Mouse (Mus musculus) gastrocnemius, adult 2 months (tissue): ENCODE results near the gene Olfml1. TPM values are rescaled to one million over a fixed set of nuclear protein-coding genes. Genes with fewer than 3 reads are reported as not detected.

Experiments
- DNase-seq: peaks from one replicate; pipeline ENCODE4 v3.0.0; 2022
- H3K27ac ChIP-seq: fragments of 200-600 bp; 2 replicates; pipeline ENCODE4 v1.8.1; 2022; ENCODE audit warnings: mild to moderate bottlenecking
- H3K4me3 ChIP-seq: fragments of 200-600 bp; 2 replicates; pipeline ENCODE4 v1.8.1; 2022; ENCODE audit warnings: mild to moderate bottlenecking, moderate library complexity
- CTCF ChIP-seq: fragments of 200-600 bp; IDR thresholded peaks from 2 replicates; pipeline ENCODE4 v1.8.1; 2022; ENCODE audit warnings: antibody characterized with exemption, mild to moderate bottlenecking, moderate library complexity
- intact Hi-C: fragments of 180-260 bp; cut with DNase I; formaldehyde crosslinking; loops from one replicate; pipeline ENCODE4 v1.15.1; 2025
- total RNA-seq, 2 experiments: library from RNA; stranded (reverse); gene quantifications; 2 replicates each; pipeline ENCODE4 v1.2.3; 2021

The Olfml1 gene
- total RNA-seq, 2 experiments from 2014 or later: 2.0 to 2.6 TPM

- Histone ChIP-seq H3K4me3 (no peak overlapping the region), H3K27ac (no peak overlapping the region)
- intact Hi-C loops: no loop called here
- no peak for DNase-seq
- no peak for TF ChIP-seq CTCF
These were observed 61.1 kb downstream of the Olfml1 start for GRCm38 (mm10) chr7:107628383-107628782.

DNA sequence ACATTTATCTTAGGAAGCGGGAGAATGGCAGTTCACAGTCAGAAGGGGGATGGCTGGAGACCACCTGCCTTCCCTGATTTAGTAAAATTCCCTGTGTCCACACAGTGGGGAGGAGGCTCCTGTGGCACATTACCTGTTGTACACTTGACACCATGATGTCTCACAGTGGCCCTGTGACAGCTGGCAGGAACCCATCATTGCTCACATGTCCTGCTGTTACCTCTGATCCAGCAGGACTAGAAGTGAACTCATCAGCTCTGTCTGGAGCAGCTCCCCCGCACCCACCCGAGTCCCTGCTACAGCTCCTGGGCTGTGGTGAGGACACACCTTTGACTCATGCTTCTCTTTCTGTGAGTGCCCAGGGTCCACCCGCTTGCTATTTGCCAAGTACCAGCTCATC is 66.0 kb downstream of the Olfml1 start:
- peak; percentile 53 for DNase-seq
- intact Hi-C loops: no loop called here

GRCm38 (mm10) chr7:107637398-107637797 is 70.2 kb downstream of the Olfml1 start:
- DNase-seq: no peak
- intact Hi-C loops: loop anchor here (5.0 kb wide), 1 partner anchor 40 kb away; the partner anchor contains the start of gene Ppfibp2
- TF ChIP-seq CTCF: no peak
- no peak overlapping the region for H3K4me3 ChIP-seq
- peak overlapping the region; percentile 78 for H3K27ac ChIP-seq

More for the DNA sequence above, 66.0 kb downstream of the Olfml1 start:
- H3K27ac ChIP-seq: no peak overlapping the region
- H3K4me3 ChIP-seq: no peak overlapping the region
- no peak for TF ChIP-seq CTCF

- Histone ChIP-seq H3K4me3 (no peak overlapping the region), H3K27ac (peak overlapping the region; percentile 78)
- intact Hi-C loops: loop anchor here (5.0 kb wide), 1 partner anchor 41 kb away; the partner anchor contains the start of gene Ppfibp2
- peak; percentile 64 for DNase-seq
- TF ChIP-seq CTCF: no peak
These were observed 70.8 kb downstream of the Olfml1 start for GRCm38 (mm10) chr7:107638026-107638425.

Other genes with a start within 250 kb of the Olfml1 start
- gene Syt9, start 196.7 kb upstream of the Olfml1 start, total RNA-seq: under 1 TPM; 0.33 to 0.38 TPM
- gene Ppfibp2, start 27.8 kb downstream of the Olfml1 start, total RNA-seq: 10 to 100 TPM; 10.6 to 19.0 TPM
- gene 5330417H12Rik, start 57.7 kb downstream of the Olfml1 start, total RNA-seq: not detected
- under 1 TPM in 1 of 2 experiments, not detected in 1; 0.20 TPM for gene Cyb5r2, start 190.6 kb downstream of the Olfml1 start, total RNA-seq
- not detected for gene Ovch2, start 233.8 kb downstream of the Olfml1 start, total RNA-seq
- not detected for gene Olfr467, start 244.8 kb downstream of the Olfml1 start, total RNA-seq